Mouse (Mus musculus) hindbrain, embryonic 11.5 days (tissue): ENCODE results near the gene Myo18b. TPM values are rescaled to one million over a fixed set of nuclear protein-coding genes. Genes with fewer than 3 reads are reported as not detected.

Source experiments
- ATAC-seq: fragments of 200-750 bp; cut with Nextera tagmentation; 2 replicates; pipeline ENCODE4 v1.8.0; 2017; ENCODE audit warnings: mild to moderate bottlenecking, moderate TSS enrichment, moderate library complexity; ENCODE audit not compliant: low FRiP score
- DNase-seq: peaks from one replicate; pipeline ENCODE4 v3.0.0-alpha.2; 2015; ENCODE audit warnings: low spot score
- H3K27ac ChIP-seq: fragments of 300-500 bp; sonication (generic); 2 replicates; pipeline ENCODE4 v1.5.1; 2014; ENCODE audit warnings: mild to moderate bottlenecking, low read depth, low read length
- H3K27me3 ChIP-seq: fragments of 300-500 bp; sonication (generic); 2 replicates; pipeline ENCODE4 v1.6.1; 2014; ENCODE audit warnings: mild to moderate bottlenecking, low read length, moderate library complexity, mixed read lengths; ENCODE audit not compliant: control insufficient read depth, insufficient read depth
- H3K36me3 ChIP-seq: fragments of 300-500 bp; sonication (generic); 2 replicates; pipeline ENCODE4 v1.6.1; 2014; ENCODE audit warnings: mild to moderate bottlenecking, low read length, moderate library complexity, mixed read lengths; ENCODE audit not compliant: control insufficient read depth, insufficient read depth
- H3K4me1 ChIP-seq: fragments of 300-500 bp; sonication (generic); replicated peaks from 2 replicates; pipeline ENCODE4 v1.6.1; 2014; ENCODE audit warnings: low read length, mixed read lengths; ENCODE audit not compliant: control insufficient read depth, insufficient read depth
- H3K4me2 ChIP-seq: fragments of 300-500 bp; sonication (generic); replicated peaks from 2 replicates; pipeline ENCODE4 v1.6.1; 2014; ENCODE audit warnings: mild to moderate bottlenecking, low read depth, low read length
- H3K4me3 ChIP-seq: fragments of 300-500 bp; sonication (generic); 2 replicates; pipeline ENCODE4 v1.5.1; 2014; ENCODE audit warnings: low read depth, low read length
- H3K9ac ChIP-seq: fragments of 300-500 bp; sonication (generic); 2 replicates; pipeline ENCODE4 v1.6.1; 2014; ENCODE audit warnings: low read depth, low read length
- H3K9me3 ChIP-seq: fragments of 300-500 bp; sonication (generic); 2 replicates; pipeline ENCODE4 v1.6.1; 2016; ENCODE audit warnings: low read length; ENCODE audit not compliant: control insufficient read depth
- WGBS: fragments of 180-500 bp; shearing (Covaris S2); extraction: QIAGEN DNeasy Blood & Tissue Kit; methylation state at CpG from one replicate; pipeline ENCODE4 v1.1.7; 2014; 5-methylcytosine and 5-hydroxymethylcytosine counted together
- polyA plus RNA-seq: library from polyadenylated mRNA; unstranded; fragments of >200 nt; fragmentation: Nextera tagmentation; extraction: Ambion mirVana; gene quantifications from 2 replicates; pipeline ENCODE4 v1.2.1, GENCODE M21; 2014

Myo18b gene
- polyA plus RNA-seq, 1 experiment from 2014 or later: 0.68 TPM

DNA sequence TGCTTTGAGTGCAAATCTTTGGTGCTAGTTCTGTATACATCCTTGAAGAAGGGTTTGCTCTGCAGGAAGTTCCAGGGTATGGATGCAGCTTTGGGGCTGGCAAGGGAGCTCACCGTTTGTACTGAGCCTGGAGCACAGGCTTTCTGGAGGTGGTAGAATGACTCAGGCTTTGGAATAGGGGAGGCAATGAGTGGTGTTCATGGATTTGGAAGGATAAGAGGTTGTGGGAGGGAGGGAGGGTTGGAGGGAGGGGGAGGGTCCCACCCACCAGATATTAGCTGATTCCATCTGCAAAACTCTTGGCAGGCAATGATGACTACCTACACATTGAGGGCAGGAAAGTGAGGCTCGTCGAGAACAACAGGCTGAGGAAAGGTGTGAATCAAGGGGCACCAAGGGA lies 195.4 kb downstream of the Myo18b start:
- no peaks in the 10 kb centered on the region for H3K4me1 ChIP-seq
- no peak overlapping the region for H3K4me3 ChIP-seq
- H3K9me3 ChIP-seq: no peaks in the 10 kb centered on the region
- H3K9ac ChIP-seq: no peak overlapping the region
- ATAC-seq (no peak), DNase-seq (no peak)
- 77% methylated on average over 3 of the region's 3 CpGs for WGBS
- no peaks in the 10 kb centered on the region for H3K36me3 ChIP-seq
- no peaks in the 10 kb centered on the region for H3K27me3 ChIP-seq
- H3K4me2 ChIP-seq: no peak overlapping the region
- no peak overlapping the region for H3K27ac ChIP-seq

GRCm38 (mm10) chr5:112696683-112697082 lies 199.5 kb downstream of the Myo18b start:
- DNase-seq (no peak), ATAC-seq (no peak)
- Histone ChIP-seq H3K36me3 (no peaks in the 10 kb centered on the region), H3K4me2 (no peak overlapping the region), H3K27ac (no peak overlapping the region), H3K9ac (no peak overlapping the region), H3K27me3 (no peaks in the 10 kb centered on the region), H3K4me1 (no peaks in the 10 kb centered on the region), H3K4me3 (no peak overlapping the region), H3K9me3 (no peaks in the 10 kb centered on the region)
- 72% methylated on average over 4 of the region's 4 CpGs for WGBS

DNA sequence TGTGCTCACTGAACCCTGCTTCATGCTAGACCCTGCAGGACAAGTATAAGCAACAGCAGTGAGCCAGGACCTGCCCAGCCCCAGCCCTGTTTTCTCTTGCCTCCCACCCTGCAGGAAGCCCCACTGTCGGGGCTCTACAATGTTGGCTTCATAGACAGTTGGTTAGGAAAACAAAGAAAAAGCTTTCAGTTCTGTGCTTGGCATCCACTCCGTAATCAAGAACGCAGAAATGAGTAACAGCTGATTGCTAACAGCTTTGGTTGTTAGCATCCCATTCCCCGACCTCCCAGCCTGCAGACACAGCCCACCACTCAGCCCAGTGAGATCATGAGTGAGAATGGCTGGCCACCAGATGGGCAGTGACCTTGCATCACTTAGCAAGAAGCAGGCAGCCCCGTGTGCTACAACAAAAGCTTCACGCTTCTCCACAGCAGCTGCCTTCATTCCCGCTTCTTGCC lies 200.9 kb downstream of the Myo18b start:
- H3K4me2 ChIP-seq: no peak overlapping the region
- 0 out of 2 replicates have a peak overlapping the region, but pooled peaks have one; percentile 13 for H3K27ac ChIP-seq
- 55% methylated on average over 7 of the region's 7 CpGs for WGBS
- no peaks in the 10 kb centered on the region for H3K4me1 ChIP-seq
- H3K27me3 ChIP-seq: no peaks in the 10 kb centered on the region
- no peak overlapping the region for H3K4me3 ChIP-seq
- H3K9me3 ChIP-seq: no peaks in the 10 kb centered on the region
- DNase-seq (peak; percentile 32), ATAC-seq (no peak)
- no peaks in the 10 kb centered on the region for H3K36me3 ChIP-seq
- no peak overlapping the region for H3K9ac ChIP-seq

- no peak for DNase-seq
- no peak for ATAC-seq
- Histone ChIP-seq H3K36me3 (no peaks in the 10 kb centered on the region), H3K27ac (no peak overlapping the region), H3K4me3 (no peak overlapping the region), H3K27me3 (no peaks in the 10 kb centered on the region), H3K9ac (no peak overlapping the region), H3K4me2 (no peak overlapping the region), H3K4me1 (no peaks in the 10 kb centered on the region), H3K9me3 (no peaks in the 10 kb centered on the region)
- 85% methylated on average over 18 of the region's 18 CpGs for WGBS
Measured at GRCm38 (mm10) chr5:112693286-112693849, 202.8 kb downstream of the Myo18b start.

- no peak for ATAC-seq
- H3K27me3 ChIP-seq: no peaks in the 10 kb centered on the region
- no peak overlapping the region for H3K4me2 ChIP-seq
- H3K4me1 ChIP-seq: no peaks in the 10 kb centered on the region
- no peak for DNase-seq
- H3K4me3 ChIP-seq: no peak overlapping the region
- no peaks in the 10 kb centered on the region for H3K9me3 ChIP-seq
- no peak overlapping the region for H3K27ac ChIP-seq
- no peaks in the 10 kb centered on the region for H3K36me3 ChIP-seq
- 75% methylated on average over 4 of the region's 4 CpGs for WGBS
- no peak overlapping the region for H3K9ac ChIP-seq
Measured at GRCm38 (mm10) chr5:112687100-112687818, 208.9 kb downstream of the Myo18b start.

DNA sequence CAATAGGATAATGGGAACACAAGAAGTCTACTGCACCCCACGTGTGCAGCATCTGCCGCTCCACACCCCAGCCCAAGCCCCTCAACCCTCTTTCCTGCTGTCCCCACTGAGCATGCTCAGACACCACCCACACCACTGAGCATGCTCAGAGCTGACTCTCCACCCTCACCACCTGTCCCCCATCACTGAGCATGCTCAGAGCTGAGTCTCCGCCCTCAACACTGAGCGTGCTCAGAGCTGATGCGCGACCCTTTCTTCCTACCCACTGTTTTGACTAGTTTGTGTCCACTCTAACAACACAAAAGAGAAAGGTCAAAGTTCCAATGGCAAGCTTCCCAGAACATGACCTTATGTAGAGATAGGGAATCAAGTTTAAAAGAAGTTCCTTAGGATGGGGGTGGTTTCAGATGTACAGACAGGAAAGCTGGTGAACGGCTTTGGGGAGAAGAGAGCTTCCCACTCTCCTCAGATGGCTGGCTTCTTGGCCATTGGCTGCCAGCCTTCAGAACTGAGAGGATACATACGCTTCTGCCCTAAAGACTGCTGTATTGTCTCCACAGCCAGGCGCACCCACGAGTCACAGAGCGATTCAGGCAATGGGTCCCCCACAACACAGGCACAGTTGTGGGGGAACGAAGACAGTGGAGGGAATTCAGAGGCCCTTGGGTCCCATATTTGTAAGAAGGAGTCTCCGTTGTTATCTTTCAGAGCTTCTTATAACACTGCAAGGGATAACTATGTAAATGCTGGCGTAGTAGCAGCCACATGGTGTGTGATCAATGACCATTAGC lies 209.7 kb downstream of the Myo18b start:
- Histone ChIP-seq H3K4me1 (no peaks in the 10 kb centered on the region), H3K36me3 (no peaks in the 10 kb centered on the region), H3K4me3 (no peak overlapping the region), H3K27ac (no peak overlapping the region), H3K4me2 (no peak overlapping the region), H3K9me3 (no peaks in the 10 kb centered on the region), H3K9ac (no peak overlapping the region), H3K27me3 (no peaks in the 10 kb centered on the region)
- 77% methylated on average over 14 of the region's 14 CpGs for WGBS
- DNase-seq: no peak
- no peak for ATAC-seq

DNA sequence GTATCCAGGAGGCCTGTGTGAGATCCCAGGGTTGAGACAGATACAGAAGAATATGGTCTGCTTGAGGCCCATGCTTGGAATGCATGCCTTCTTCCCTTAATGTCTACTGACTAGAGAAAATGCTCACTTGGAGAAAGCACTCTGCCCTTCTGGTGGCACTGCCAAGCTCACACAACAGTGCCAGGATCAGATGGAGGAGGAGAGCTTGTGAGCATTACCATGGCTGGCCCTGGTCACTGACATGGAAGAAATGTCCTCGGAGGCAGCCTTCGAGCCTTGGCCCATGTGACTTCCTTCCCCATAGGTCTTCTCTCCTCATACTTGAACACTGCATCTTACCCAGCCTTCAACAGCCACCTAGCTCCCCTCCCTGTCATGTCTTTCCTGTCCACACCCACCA lies 216.9 kb downstream of the Myo18b start:
- H3K9me3 ChIP-seq: no peaks in the 10 kb centered on the region
- no peak overlapping the region for H3K27ac ChIP-seq
- no peak overlapping the region for H3K4me2 ChIP-seq
- H3K4me1 ChIP-seq: no peaks in the 10 kb centered on the region
- H3K4me3 ChIP-seq: no peak overlapping the region
- WGBS: 91% methylated on average over 2 of the region's 2 CpGs
- no peak for ATAC-seq
- H3K36me3 ChIP-seq: no peaks in the 10 kb centered on the region
- H3K27me3 ChIP-seq: no peaks in the 10 kb centered on the region
- DNase-seq: no peak
- no peak overlapping the region for H3K9ac ChIP-seq

DNA sequence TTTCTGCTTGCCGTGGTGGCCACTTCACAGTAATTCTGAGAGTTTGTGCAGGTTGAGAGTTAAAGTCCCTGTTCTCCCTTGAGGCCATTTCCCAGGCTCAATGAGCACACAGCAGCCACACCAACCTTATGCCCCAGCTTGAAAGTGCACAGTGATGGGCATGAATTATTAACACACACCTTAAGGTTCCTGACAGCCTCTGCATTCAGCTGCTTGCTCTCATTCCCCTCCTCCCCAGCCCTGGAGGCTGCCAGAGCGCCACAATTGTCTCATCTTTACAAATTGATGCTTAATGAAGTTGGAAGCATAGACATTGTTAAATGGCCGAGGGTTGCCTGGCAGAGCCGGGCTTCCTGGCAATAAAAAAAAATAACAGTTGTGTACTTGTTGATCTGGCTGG lies 218.0 kb downstream of the Myo18b start:
- Histone ChIP-seq H3K27me3 (no peaks in the 10 kb centered on the region), H3K9ac (no peak overlapping the region), H3K4me1 (no peaks in the 10 kb centered on the region), H3K27ac (no peak overlapping the region), H3K4me2 (no peak overlapping the region), H3K4me3 (no peak overlapping the region), H3K9me3 (no peaks in the 10 kb centered on the region), H3K36me3 (no peaks in the 10 kb centered on the region)
- WGBS: 57% methylated on average over 4 of the region's 4 CpGs
- DNase-seq (no peak), ATAC-seq (no peak)
